Mouse (Mus musculus) ES-Bruce4 (cell line): ENCODE results near the gene Ddn.

Experiments used
- CTCF ChIP-seq: IDR thresholded peaks from one replicate; pipeline ENCODE4 v1.8.1; 2011; ENCODE audit warnings: low read depth, low read length
- POLR2A ChIP-seq: IDR thresholded peaks from one replicate; pipeline ENCODE4 v1.8.1; 2011; ENCODE audit warnings: low read length; ENCODE audit not compliant: insufficient read depth

- TF ChIP-seq CTCF (no peak), POLR2A (no peak)
Measured at GRCm38 (mm10) chr15:98827611-98828011, 18.3 kb upstream of the Ddn start.
